ENCODE assay signal across 8 mouse cellular contexts in the genomic region with DNA sequence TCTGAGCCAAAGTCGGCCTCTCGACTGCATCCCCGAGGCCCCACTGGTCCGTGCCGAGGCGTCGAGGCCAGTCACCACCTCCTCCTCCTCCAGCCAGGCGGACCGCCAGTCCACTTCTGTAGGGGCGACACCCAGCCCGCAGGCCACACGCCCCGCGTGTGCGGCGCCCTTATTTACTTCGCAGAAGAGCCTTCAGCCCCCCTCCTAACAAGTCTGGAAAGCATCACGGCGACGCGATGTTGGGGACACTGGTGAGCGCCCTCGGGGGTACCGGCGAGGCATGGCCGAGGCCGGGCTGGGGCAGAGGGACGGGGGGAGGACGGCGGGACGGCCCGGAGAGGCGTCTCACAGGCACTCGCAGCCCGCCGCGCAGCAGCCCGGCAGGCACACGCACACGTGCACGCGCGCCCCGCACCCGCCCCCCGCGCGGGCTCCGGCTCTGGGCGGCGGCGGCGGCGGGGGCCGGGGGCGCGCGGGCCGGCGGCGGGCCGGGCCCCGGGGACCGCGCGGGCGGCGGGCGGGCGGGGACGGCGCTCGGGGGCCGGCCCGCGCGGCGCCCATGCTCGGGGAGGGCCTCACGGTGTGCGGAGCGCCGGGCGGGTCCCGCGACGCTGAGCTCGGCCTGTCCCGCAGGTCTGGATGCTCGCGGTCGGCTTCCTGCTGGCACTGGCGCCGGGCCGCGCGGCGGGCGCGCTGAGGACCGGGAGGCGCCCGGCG. TPM values are rescaled to one million over a fixed set of nuclear protein-coding genes. Genes with fewer than 3 reads are reported as not detected.
DNase-seq lines count a peak whose midpoint lies in the region; ATAC-seq and TF ChIP-seq lines count a peak whose summit lies in the region.

A gene (plus strand): TSS at position 107 of the 717 bp plus-strand sequence.

- ATAC-seq in liver, embryonic 15.5 days (ENCODE audit: insufficient read depth) = no peak; the same call in 1 of the 2 replicates
- ATAC-seq in neural tube, embryonic 15.5 days (ENCODE audit: low FRiP score) = peak; percentile 53

- H3K27me3 ChIP-seq in spleen, adult 2 months (ENCODE audit: control insufficient read depth, insufficient read depth, low read length) = peaks cover 21% of the 10 kb centered on the region
- H3K27me3 ChIP-seq in liver, embryonic 15.5 days = peaks cover 66% of the 10 kb centered on the region
- peaks cover 13% of the 10 kb centered on the region; the same call in 1 of the 2 replicates for H3K27me3 ChIP-seq in neural tube, embryonic 15.5 days (replicated peaks)

- TF ChIP-seq POLR2A in spleen, adult 2 months (IDR thresholded peaks at IDR 0.05; ENCODE audit: low read depth, low read length) = no peak

- H3K9ac ChIP-seq in liver, embryonic 15.5 days = no peak within 1 kb of the TSS; the same call in 1 of the 2 replicates
- peak within 1 kb of the TSS; percentile 69 for H3K9ac ChIP-seq in neural tube, embryonic 15.5 days (replicated peaks)

- no peak for TF ChIP-seq CTCF in spleen, adult 2 months (IDR thresholded peaks at IDR 0.05; ENCODE audit: extremely low read depth, insufficient read depth, insufficient read length, insufficient replicate concordance)

- H3K4me1 ChIP-seq in spleen, adult 2 months (ENCODE audit: control insufficient read depth, insufficient read depth, insufficient read length) = peaks cover 4% of the 10 kb centered on the region
- peaks cover 17% of the 10 kb centered on the region for H3K4me1 ChIP-seq in liver, embryonic 15.5 days (replicated peaks)
- peaks cover 21% of the 10 kb centered on the region for H3K4me1 ChIP-seq in neural tube, embryonic 15.5 days

- peak within 1 kb of the TSS; percentile 64 for H3K4me3 ChIP-seq in spleen, adult 2 months (ENCODE audit: extremely low read depth, insufficient read depth, insufficient read length)
- peak within 1 kb of the TSS; percentile 62 for H3K4me3 ChIP-seq in liver, embryonic 15.5 days (replicated peaks)
- H3K4me3 ChIP-seq in neural tube, embryonic 15.5 days (replicated peaks) = peak within 1 kb of the TSS; percentile 82

- no peaks in the 10 kb centered on the region for H3K9me3 ChIP-seq in liver, embryonic 15.5 days (replicated peaks)
- H3K9me3 ChIP-seq in neural tube, embryonic 15.5 days (replicated peaks) = no peaks in the 10 kb centered on the region

- no peaks in the 10 kb centered on the region for H3K36me3 ChIP-seq in spleen, adult 2 months (ENCODE audit: control insufficient read depth, insufficient read depth, low read length)
- no peaks in the 10 kb centered on the region for H3K36me3 ChIP-seq in liver, embryonic 15.5 days (replicated peaks)
- H3K36me3 ChIP-seq in neural tube, embryonic 15.5 days = no peaks in the 10 kb centered on the region

- H3K4me2 ChIP-seq in liver, embryonic 15.5 days = peak within 1 kb of the TSS; percentile 84
- peak within 1 kb of the TSS; percentile 82 for H3K4me2 ChIP-seq in neural tube, embryonic 15.5 days

- 8% methylated on average over 86 of the region's 104 CpGs for WGBS in spleen, adult 2 months
- under 1% methylated on average over 102 of the region's 104 CpGs for WGBS in liver, embryonic 15.5 days (ENCODE audit: insufficient replicate concordance)
- 1% methylated on average over 66 of the region's 104 CpGs for WGBS in neural tube, embryonic 15.5 days

- H3K27ac ChIP-seq in spleen, adult 2 months (ENCODE audit: insufficient read depth, low read length) = no peak within 1 kb of the TSS
- no peak within 1 kb of the TSS for H3K27ac ChIP-seq in liver, embryonic 15.5 days (replicated peaks)
- peak within 1 kb of the TSS; percentile 78 for H3K27ac ChIP-seq in neural tube, embryonic 15.5 days (replicated peaks)

- no peak for DNase-seq in spleen, adult 2 months (ENCODE audit: low read depth in 1 of 2, low spot score in 2 of 2)
- no peak for DNase-seq in spleen, postnatal 36 days (ENCODE audit: low spot score in 2 of 2)
- DNase-seq in cerebellum, adult 11-12 months = peak; percentile 77
- peak; percentile 55 for DNase-seq in gastrocnemius, postnatal 10 days
- DNase-seq in induced T-regulatory cell, adult 2 months (ENCODE audit: low read depth) = peak; percentile 46
- no peak for DNase-seq in ovary, postnatal 14 days (ENCODE audit: low spot score)

RNA-seq across cellular contexts. Expression of the gene that starts here (rescaled TPM):
- 0.90 and 1.4 TPM in 2 replicates for polyA plus RNA-seq in spleen, adult 2 months (2012; rRNA removed)
- total RNA-seq in gastrocnemius, postnatal 10 days (2021) = 1 to 10 TPM; 7.7 to 9.3 TPM
- 0.26 TPM in 2 replicates for polyA plus RNA-seq in liver, embryonic 15.5 days (2015; fragmentation: Nextera tagmentation; extraction: Ambion mirVana)
- polyA plus RNA-seq in neural tube, embryonic 15.5 days (2015; fragmentation: Nextera tagmentation; extraction: Ambion mirVana) = 6.0 and 7.3 TPM in 2 replicates

Comparison
In these comparisons a context has a peak if more than half of its experiments do, and no peak if none do; other contexts are left out.
1. DNase-seq: peak in cerebellum, adult 11-12 months (single experiment), gastrocnemius, postnatal 10 days (single experiment) and induced T-regulatory cell, adult 2 months (single experiment); none in spleen, adult 2 months (0 of 2), spleen, postnatal 36 days (0 of 2) and ovary, postnatal 14 days (single experiment).
2. Peak in every context shown above with its lines, with median percentiles within 50 percentile points of each other: H3K4me3 ChIP-seq.